Comparison of ENCODE assay signal across 9 mouse cellular contexts in the genomic region with DNA sequence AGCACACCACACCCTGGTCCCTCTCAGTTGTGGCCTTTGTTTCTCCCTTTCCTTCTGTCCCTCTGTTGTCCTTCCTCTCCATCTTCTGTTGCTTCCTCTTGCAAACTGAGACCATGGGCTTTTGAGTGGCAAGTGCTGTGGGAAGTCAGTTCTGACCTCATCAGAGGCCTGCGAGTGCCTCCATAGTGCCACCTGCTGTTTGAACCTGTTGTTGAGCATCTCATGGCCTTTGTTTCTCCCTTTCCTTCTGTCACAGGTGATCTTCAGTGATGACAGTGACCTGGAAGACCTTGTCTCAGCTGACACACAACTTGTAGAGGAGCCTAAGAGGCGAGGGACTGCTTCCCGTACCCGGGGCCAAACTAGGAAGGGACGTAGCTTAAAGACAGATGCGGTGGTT. TPM values are rescaled to one million over a fixed set of nuclear protein-coding genes. Genes with fewer than 3 reads are reported as not detected.
DNase-seq lines count a peak whose midpoint lies in the region; ATAC-seq and TF ChIP-seq lines count a peak whose summit lies in the region.
"Had no signal": no experiment of that assay in that cellular context is flagged by ENCODE, and none has a peak within 500 bp of the region (broad histone marks: within the 10 kb centered on the region; RNA-seq: fewer than 3 reads in every experiment).

No protein-coding gene starts in this region.

- TF ChIP-seq CTCF in cortical plate, adult 2 months (IDR thresholded peaks at IDR 0.05; ENCODE audit: extremely low read depth, insufficient read depth, low read length) = peak; percentile 75

- no peak overlapping the region for H3K4me2 ChIP-seq in midbrain, embryonic 15.5 days
- no peak overlapping the region for H3K4me2 ChIP-seq in forebrain, embryonic 15.5 days (replicated peaks)

- no peak for TF ChIP-seq POLR2A in cortical plate, adult 2 months (IDR thresholded peaks at IDR 0.05; ENCODE audit: extremely low read depth, insufficient read depth, low read length)

- H3K9ac ChIP-seq in midbrain, embryonic 15.5 days = no peak overlapping the region
- H3K9ac ChIP-seq in forebrain, embryonic 15.5 days (replicated peaks) = no peak overlapping the region

- H3K9me3 ChIP-seq in midbrain, embryonic 10.5 days (replicated peaks) = no peaks in the 10 kb centered on the region
- H3K9me3 ChIP-seq in midbrain, embryonic 15.5 days = no peaks in the 10 kb centered on the region
- no peaks in the 10 kb centered on the region for H3K9me3 ChIP-seq in limb, embryonic 10.5 days (replicated peaks)
- H3K9me3 ChIP-seq in forebrain, embryonic 15.5 days = no peaks in the 10 kb centered on the region

- peak; percentile 42 for DNase-seq in midbrain, embryonic 10.5 days (ENCODE audit: low spot score)
- DNase-seq in NIH3T3 (ENCODE audit: low read depth) = peak; percentile 83
- DNase-seq in heart, postnatal 36 days = peak; percentile 76 to 78
- DNase-seq in limb, embryonic 10.5 days (ENCODE audit: low spot score) = peak; percentile 49

- no peak for ATAC-seq in midbrain, embryonic 15.5 days (replicated peaks)
- peak; percentile 85 for ATAC-seq in neutrophil, adult 5-6 weeks (ENCODE audit: extremely low read depth, insufficient number of reproducible peaks, low FRiP score, poor library complexity, severe bottlenecking)
- ATAC-seq in forebrain, embryonic 15.5 days (replicated peaks) = no peak

- no peaks in the 10 kb centered on the region for H3K4me1 ChIP-seq in midbrain, embryonic 10.5 days
- no peaks in the 10 kb centered on the region for H3K4me1 ChIP-seq in midbrain, embryonic 15.5 days
- no peaks in the 10 kb centered on the region for H3K4me1 ChIP-seq in cortical plate, adult 2 months (ENCODE audit: control insufficient read depth, insufficient read depth, low read length)
- no peaks in the 10 kb centered on the region for H3K4me1 ChIP-seq in limb, embryonic 10.5 days
- H3K4me1 ChIP-seq in forebrain, embryonic 15.5 days = no peaks in the 10 kb centered on the region

- peaks cover 98% of the 10 kb centered on the region for H3K36me3 ChIP-seq in midbrain, embryonic 10.5 days
- H3K36me3 ChIP-seq in midbrain, embryonic 15.5 days (replicated peaks) = no peaks in the 10 kb centered on the region
- H3K36me3 ChIP-seq in limb, embryonic 10.5 days = peaks cover 98% of the 10 kb centered on the region
- peaks cover 14% of the 10 kb centered on the region; the same call in 1 of the 2 replicates for H3K36me3 ChIP-seq in forebrain, embryonic 15.5 days

- intact Hi-C loops in heart, postnatal 36 days (cut with DNase I) = loop anchor here (1.0 to 2.0 kb wide), 3 partner anchors 28 to 137 kb away; no protein-coding TSS in a partner anchor

- no peak overlapping the region for H3K4me3 ChIP-seq in midbrain, embryonic 10.5 days
- H3K4me3 ChIP-seq in midbrain, embryonic 15.5 days = no peak overlapping the region
- H3K4me3 ChIP-seq in cortical plate, adult 2 months (ENCODE audit: insufficient read depth, low read length) = no peak overlapping the region
- H3K4me3 ChIP-seq in limb, embryonic 10.5 days = no peak overlapping the region
- H3K4me3 ChIP-seq in forebrain, embryonic 15.5 days = no peak overlapping the region
- H3K4me3 ChIP-seq: myocyte had no signal

- no peaks in the 10 kb centered on the region for H3K27me3 ChIP-seq in midbrain, embryonic 10.5 days (ENCODE audit: low read depth, poor library complexity, severe bottlenecking)
- no peaks in the 10 kb centered on the region for H3K27me3 ChIP-seq in midbrain, embryonic 15.5 days (replicated peaks)
- no peaks in the 10 kb centered on the region for H3K27me3 ChIP-seq in limb, embryonic 10.5 days (ENCODE audit: low read depth, poor library complexity, severe bottlenecking)
- no peaks in the 10 kb centered on the region for H3K27me3 ChIP-seq in forebrain, embryonic 15.5 days

- WGBS in midbrain, embryonic 10.5 days = 89% methylated on average over 6 of the region's 6 CpGs
- WGBS in midbrain, embryonic 15.5 days = 88% methylated on average over 6 of the region's 6 CpGs
- 89% methylated on average over 6 of the region's 6 CpGs for WGBS in limb, embryonic 10.5 days
- WGBS in forebrain, embryonic 15.5 days = 87% methylated on average over 6 of the region's 6 CpGs

- no peak overlapping the region for H3K27ac ChIP-seq in midbrain, embryonic 10.5 days (replicated peaks)
- no peak overlapping the region for H3K27ac ChIP-seq in midbrain, embryonic 15.5 days
- H3K27ac ChIP-seq in cortical plate, adult 2 months (ENCODE audit: insufficient read depth, low read length) = no peak overlapping the region
- no peak overlapping the region for H3K27ac ChIP-seq in limb, embryonic 10.5 days
- H3K27ac ChIP-seq in forebrain, embryonic 15.5 days (replicated peaks) = no peak overlapping the region

RNA-seq across cellular contexts. Expression of gene Pfdn5, which starts 9.7 kb away (rescaled TPM):
- polyA plus RNA-seq in midbrain, embryonic 10.5 days (2016; fragmentation: Nextera tagmentation; extraction: Ambion mirVana) = 335 and 345 TPM in 2 replicates
- 450 and 466 TPM in 2 replicates for polyA plus RNA-seq in midbrain, embryonic 15.5 days (2015; fragmentation: Nextera tagmentation; extraction: Ambion mirVana)
- polyA plus RNA-seq in cortical plate, adult 2 months (2012; rRNA removed) = 466 and 495 TPM in 2 replicates
- 100 to 1,000 TPM; 308 to 311 TPM for total RNA-seq in heart, postnatal 36 days (2021)
- 351 and 381 TPM in 2 replicates for polyA plus RNA-seq in limb, embryonic 10.5 days (2016; fragmentation: Nextera tagmentation; extraction: Ambion mirVana)
- 495 and 562 TPM in 2 replicates for total RNA-seq in neutrophil, adult 5-6 weeks (2017)
- 467 and 474 TPM in 2 replicates for polyA plus RNA-seq in forebrain, embryonic 15.5 days (2015; fragmentation: Nextera tagmentation; extraction: Ambion mirVana)

RNA-seq across cellular contexts. Expression of gene Myg1, which starts 15.2 kb away (rescaled TPM):
- 125 and 134 TPM in 2 replicates for polyA plus RNA-seq in midbrain, embryonic 10.5 days (2016; fragmentation: Nextera tagmentation; extraction: Ambion mirVana)
- 91.8 and 103 TPM in 2 replicates for polyA plus RNA-seq in midbrain, embryonic 15.5 days (2015; fragmentation: Nextera tagmentation; extraction: Ambion mirVana)
- polyA plus RNA-seq in cortical plate, adult 2 months (2012; rRNA removed) = 87.0 and 92.7 TPM in 2 replicates
- total RNA-seq in heart, postnatal 36 days (2021) = 10 to 100 TPM; 17.7 to 22.7 TPM
- polyA plus RNA-seq in limb, embryonic 10.5 days (2016; fragmentation: Nextera tagmentation; extraction: Ambion mirVana) = 123 and 135 TPM in 2 replicates
- 44.2 and 56.0 TPM in 2 replicates for total RNA-seq in neutrophil, adult 5-6 weeks (2017)
- polyA plus RNA-seq in forebrain, embryonic 15.5 days (2015; fragmentation: Nextera tagmentation; extraction: Ambion mirVana) = 98.2 and 108 TPM in 2 replicates

RNA-seq across cellular contexts. Expression of gene Espl1, which starts 20.2 kb away (rescaled TPM):
- 47.4 and 54.4 TPM in 2 replicates for polyA plus RNA-seq in midbrain, embryonic 10.5 days (2016; fragmentation: Nextera tagmentation; extraction: Ambion mirVana)
- polyA plus RNA-seq in midbrain, embryonic 15.5 days (2015; fragmentation: Nextera tagmentation; extraction: Ambion mirVana) = 5.5 and 7.5 TPM in 2 replicates
- 0.52 and 1.6 TPM in 2 replicates for polyA plus RNA-seq in cortical plate, adult 2 months (2012; rRNA removed)
- total RNA-seq in heart, postnatal 36 days (2021) = 1 to 10 TPM; 1.0 to 2.1 TPM
- polyA plus RNA-seq in limb, embryonic 10.5 days (2016; fragmentation: Nextera tagmentation; extraction: Ambion mirVana) = 60.6 and 63.5 TPM in 2 replicates
- 1.2 and 6.1 TPM in 2 replicates for total RNA-seq in neutrophil, adult 5-6 weeks (2017)
- 10.2 and 15.2 TPM in 2 replicates for polyA plus RNA-seq in forebrain, embryonic 15.5 days (2015; fragmentation: Nextera tagmentation; extraction: Ambion mirVana)

RNA-seq across cellular contexts. Expression of gene Aaas, which starts 34.3 kb away (rescaled TPM):
- polyA plus RNA-seq in midbrain, embryonic 10.5 days (2016; fragmentation: Nextera tagmentation; extraction: Ambion mirVana) = 115 and 128 TPM in 2 replicates
- 37.4 and 37.9 TPM in 2 replicates for polyA plus RNA-seq in midbrain, embryonic 15.5 days (2015; fragmentation: Nextera tagmentation; extraction: Ambion mirVana)
- 20.2 and 23.2 TPM in 2 replicates for polyA plus RNA-seq in cortical plate, adult 2 months (2012; rRNA removed)
- 10 to 100 TPM; 12.5 to 12.8 TPM for total RNA-seq in heart, postnatal 36 days (2021)
- 150 and 163 TPM in 2 replicates for polyA plus RNA-seq in limb, embryonic 10.5 days (2016; fragmentation: Nextera tagmentation; extraction: Ambion mirVana)
- 46.0 and 50.6 TPM in 2 replicates for total RNA-seq in neutrophil, adult 5-6 weeks (2017)
- polyA plus RNA-seq in forebrain, embryonic 15.5 days (2015; fragmentation: Nextera tagmentation; extraction: Ambion mirVana) = 42.6 and 44.9 TPM in 2 replicates

RNA-seq across cellular contexts. Expression of gene Mfsd5, which starts 37.0 kb away (rescaled TPM):
- 59.2 and 63.2 TPM in 2 replicates for polyA plus RNA-seq in midbrain, embryonic 10.5 days (2016; fragmentation: Nextera tagmentation; extraction: Ambion mirVana)
- 58.5 and 64.0 TPM in 2 replicates for polyA plus RNA-seq in midbrain, embryonic 15.5 days (2015; fragmentation: Nextera tagmentation; extraction: Ambion mirVana)
- polyA plus RNA-seq in cortical plate, adult 2 months (2012; rRNA removed) = 54.0 and 55.5 TPM in 2 replicates
- 10 to 100 TPM; 18.1 to 19.4 TPM for total RNA-seq in heart, postnatal 36 days (2021)
- polyA plus RNA-seq in limb, embryonic 10.5 days (2016; fragmentation: Nextera tagmentation; extraction: Ambion mirVana) = 69.5 and 76.5 TPM in 2 replicates
- 21.6 and 22.6 TPM in 2 replicates for total RNA-seq in neutrophil, adult 5-6 weeks (2017)
- 50.1 and 51.5 TPM in 2 replicates for polyA plus RNA-seq in forebrain, embryonic 15.5 days (2015; fragmentation: Nextera tagmentation; extraction: Ambion mirVana)
